Mouse (Mus musculus): Measurements from ENCODE around the gene Pank4.

DNA sequence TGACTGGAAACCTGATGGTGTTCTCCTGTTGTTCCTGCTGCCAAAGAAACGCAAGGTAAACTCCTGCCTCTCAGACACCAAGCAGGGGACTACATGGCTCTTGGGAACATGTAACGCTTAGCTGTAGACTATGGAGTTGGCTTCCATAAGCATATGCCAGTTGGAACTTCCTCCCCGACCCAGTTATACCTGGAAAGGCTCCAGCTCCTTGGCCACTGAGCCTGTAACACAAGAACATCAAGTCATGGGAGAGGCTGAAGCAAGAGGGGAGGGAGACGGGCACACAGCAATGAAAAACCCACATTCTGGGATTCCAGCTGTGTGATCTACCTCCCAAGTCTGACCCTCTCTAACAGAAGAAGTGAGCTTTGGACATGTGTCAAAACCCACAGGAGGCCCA is 41.6 kb upstream of the Pank4 start:
- TF ChIP-seq MYOG (IDR thresholded peaks at IDR 0.05; ENCODE audit: control insufficient read depth, extremely low read depth, insufficient read length) (no peak), CTCF (IDR thresholded peaks at IDR 0.05; ENCODE audit: control insufficient read depth, insufficient read depth, insufficient read length) (no peak), MYOD1 (IDR thresholded peaks at IDR 0.05; ENCODE audit: control insufficient read depth, insufficient read length, low read depth) (no peak), FOSL1 (IDR thresholded peaks at IDR 0.05; ENCODE audit: insufficient read depth, low read length, poor library complexity, severe bottlenecking) (no peak), MAX (IDR thresholded peaks at IDR 0.05) (no peak), CEBPB (IDR thresholded peaks at IDR 0.05; ENCODE audit: low read depth) (no peak), USF1 (IDR thresholded peaks at IDR 0.05; ENCODE audit: low read depth) (no peak)
